Mouse (Mus musculus): ENCODE measurements around the gene Alox12e. TPM values are rescaled to one million over a fixed set of nuclear protein-coding genes. Genes with fewer than 3 reads are reported as not detected.
"Not testable (repeated sequence)": the region's sequence is repeated elsewhere in the genome, so short reads cannot be mapped to it uniquely, and the experiment has no call there.

Gene Alox12e
- polyA plus RNA-seq (2015; fragmentation: Nextera tagmentation; extraction: Ambion mirVana), result 5.9 TPM in 1 of 2 replicates, not detected in the other

- Histone ChIP-seq H3K27ac (replicated peaks) (no peak within 1 kb of the TSS), H3K36me3 (no peaks in the 10 kb centered on the region), H3K9ac (replicated peaks) (no peak within 1 kb of the TSS), H3K4me3 (replicated peaks) (no peak within 1 kb of the TSS), H3K4me1 (0 out of 2 replicates have a peak, but pooled peaks cover 6% of the 10 kb centered on the region), H3K9me3 (replicated peaks) (no peaks in the 10 kb centered on the region), H3K27me3 (replicated peaks) (peaks cover 48% of the 10 kb centered on the region), H3K4me2 (peak within 1 kb of the TSS; percentile 26)
- 27% methylated on average over 7 of the region's 7 CpGs for WGBS
- ATAC-seq (ENCODE audit: low FRiP score), result no peak
Measured at GRCm38 (mm10) chr11:70322528-70322927, at the start of gene Alox12e. Gene Alox12e, minus strand, starts transcription at chr11:70322628.

- H3K4me3 ChIP-seq (replicated peaks); ATAC-seq (ENCODE audit: low FRiP score); H3K9ac ChIP-seq (replicated peaks); H3K36me3 ChIP-seq; H3K27me3 ChIP-seq (replicated peaks); H3K9me3 ChIP-seq (replicated peaks); H3K27ac ChIP-seq (replicated peaks); H3K4me1 ChIP-seq; H3K4me2 ChIP-seq: not testable (repeated sequence)
- 77% methylated on average over 2 of the region's 2 CpGs for WGBS
Measured at GRCm38 (mm10) chr11:70368626-70369025, 46.2 kb upstream of the Alox12e start.

GRCm38 (mm10) chr11:70367701-70368100, 45.3 kb upstream of the Alox12e start:
- H3K9ac ChIP-seq (replicated peaks); H3K27ac ChIP-seq (replicated peaks); H3K4me1 ChIP-seq; H3K4me2 ChIP-seq; ATAC-seq (ENCODE audit: low FRiP score); H3K4me3 ChIP-seq (replicated peaks); H3K9me3 ChIP-seq (replicated peaks); H3K36me3 ChIP-seq; H3K27me3 ChIP-seq (replicated peaks): not testable (repeated sequence)
- WGBS, result 86% methylated on average over 6 of the region's 6 CpGs

GRCm38 (mm10) chr11:70351868-70352267, 29.4 kb upstream of the Alox12e start, which contains the start of gene Alox15:
Gene Alox15, minus strand, starts transcription at chr11:70352031.
- no peak for ATAC-seq (ENCODE audit: low FRiP score)

GRCm38 (mm10) chr11:70348630-70349029, 26.2 kb upstream of the Alox12e start:
- H3K9ac ChIP-seq (replicated peaks), result no peak overlapping the region
- 81% methylated on average over 9 of the region's 9 CpGs for WGBS
- no peaks in the 10 kb centered on the region for H3K36me3 ChIP-seq
- H3K4me2 ChIP-seq, result no peak overlapping the region
- H3K27ac ChIP-seq (replicated peaks), result no peak overlapping the region
- ATAC-seq (ENCODE audit: low FRiP score), result no peak
- H3K9me3 ChIP-seq (replicated peaks), result no peaks in the 10 kb centered on the region
- peaks cover 60% of the 10 kb centered on the region for H3K27me3 ChIP-seq (replicated peaks)
- peaks cover 11% of the 10 kb centered on the region for H3K4me1 ChIP-seq
- H3K4me3 ChIP-seq (replicated peaks), result no peak overlapping the region

More at GRCm38 (mm10) chr11:70351868-70352267, 29.4 kb upstream of the Alox12e start, which contains the start of gene Alox15:
- Histone ChIP-seq H3K4me3 (replicated peaks) (peak within 1 kb of the TSS; percentile 22), H3K9me3 (replicated peaks) (no peaks in the 10 kb centered on the region), H3K36me3 (no peaks in the 10 kb centered on the region), H3K27me3 (replicated peaks) (peaks cover 60% of the 10 kb centered on the region), H3K4me2 (peak within 1 kb of the TSS; percentile 56), H3K27ac (replicated peaks) (no peak within 1 kb of the TSS), H3K4me1 (peaks cover 11% of the 10 kb centered on the region), H3K9ac (replicated peaks) (no peak within 1 kb of the TSS; the same call in 1 of the 2 replicates)
- 1% methylated on average over 19 of the region's 19 CpGs for WGBS

GRCm38 (mm10) chr11:70347861-70348260, 25.4 kb upstream of the Alox12e start:
- no peak overlapping the region for H3K9ac ChIP-seq (replicated peaks)
- no peaks in the 10 kb centered on the region for H3K9me3 ChIP-seq (replicated peaks)
- H3K4me1 ChIP-seq, result peaks cover 11% of the 10 kb centered on the region
- no peak overlapping the region for H3K27ac ChIP-seq (replicated peaks)
- H3K4me2 ChIP-seq, result no peak overlapping the region
- no peaks in the 10 kb centered on the region for H3K36me3 ChIP-seq
- 87% methylated on average over 10 of the region's 10 CpGs for WGBS
- no peak for ATAC-seq (ENCODE audit: low FRiP score)
- H3K4me3 ChIP-seq (replicated peaks), result no peak overlapping the region
- peaks cover 54% of the 10 kb centered on the region for H3K27me3 ChIP-seq (replicated peaks)

GRCm38 (mm10) chr11:70345546-70345945, 23.1 kb upstream of the Alox12e start:
- H3K9me3 ChIP-seq (replicated peaks), result no peaks in the 10 kb centered on the region
- peaks cover 34% of the 10 kb centered on the region for H3K27me3 ChIP-seq (replicated peaks)
- no peak overlapping the region for H3K27ac ChIP-seq (replicated peaks)
- no peaks in the 10 kb centered on the region for H3K4me1 ChIP-seq
- H3K9ac ChIP-seq (replicated peaks), result no peak overlapping the region
- no peak for ATAC-seq (ENCODE audit: low FRiP score)
- H3K36me3 ChIP-seq, result no peaks in the 10 kb centered on the region
- WGBS, result 93% methylated on average over 8 of the region's 8 CpGs
- no peak overlapping the region for H3K4me3 ChIP-seq (replicated peaks)
- H3K4me2 ChIP-seq, result no peak overlapping the region

- Histone ChIP-seq H3K9me3 (replicated peaks) (no peaks in the 10 kb centered on the region), H3K4me2 (no peak overlapping the region), H3K4me1 (no peaks in the 10 kb centered on the region), H3K4me3 (replicated peaks) (no peak overlapping the region), H3K27ac (replicated peaks) (no peak overlapping the region), H3K36me3 (no peaks in the 10 kb centered on the region), H3K9ac (replicated peaks) (no peak overlapping the region), H3K27me3 (replicated peaks) (peaks cover 29% of the 10 kb centered on the region)
- no peak for ATAC-seq (ENCODE audit: low FRiP score)
- WGBS, result 85% methylated on average over 10 of the region's 10 CpGs
Measured at GRCm38 (mm10) chr11:70345061-70345460, 22.6 kb upstream of the Alox12e start.

GRCm38 (mm10) chr11:70339481-70339880, 17.1 kb upstream of the Alox12e start:
- H3K4me3 ChIP-seq (replicated peaks), result no peak overlapping the region
- H3K4me1 ChIP-seq, result no peaks in the 10 kb centered on the region
- H3K36me3 ChIP-seq, result no peaks in the 10 kb centered on the region
- no peak overlapping the region for H3K27ac ChIP-seq (replicated peaks)
- no peak overlapping the region for H3K4me2 ChIP-seq
- 0 out of 2 replicates have a peak, but pooled peaks cover 2% of the 10 kb centered on the region for H3K27me3 ChIP-seq (replicated peaks)
- WGBS, result 37% methylated on average over 7 of the region's 7 CpGs
- ATAC-seq (ENCODE audit: low FRiP score), result no peak
- no peak overlapping the region for H3K9ac ChIP-seq (replicated peaks)
- H3K9me3 ChIP-seq (replicated peaks), result no peaks in the 10 kb centered on the region

- 29% methylated on average over 4 of the region's 4 CpGs for WGBS
- H3K4me1 ChIP-seq, result no peaks in the 10 kb centered on the region
- H3K27ac ChIP-seq (replicated peaks), result no peak overlapping the region
- no peaks in the 10 kb centered on the region for H3K9me3 ChIP-seq (replicated peaks)
- no peak overlapping the region for H3K9ac ChIP-seq (replicated peaks)
- no peak overlapping the region for H3K4me3 ChIP-seq (replicated peaks)
- H3K36me3 ChIP-seq, result no peaks in the 10 kb centered on the region
- H3K27me3 ChIP-seq (replicated peaks), result 0 out of 2 replicates have a peak, but pooled peaks cover 2% of the 10 kb centered on the region
- H3K4me2 ChIP-seq, result no peak overlapping the region
- ATAC-seq (ENCODE audit: low FRiP score), result no peak
Measured at GRCm38 (mm10) chr11:70334477-70334876, 12.0 kb upstream of the Alox12e start.

GRCm38 (mm10) chr11:70324726-70325125, 2.3 kb upstream of the Alox12e start:
- no peaks in the 10 kb centered on the region for H3K36me3 ChIP-seq
- H3K9ac ChIP-seq (replicated peaks), result no peak overlapping the region
- no peak overlapping the region for H3K4me3 ChIP-seq (replicated peaks)
- H3K27ac ChIP-seq (replicated peaks), result no peak overlapping the region
- WGBS, result 85% methylated on average over 8 of the region's 8 CpGs
- H3K4me1 ChIP-seq, result 0 out of 2 replicates have a peak, but pooled peaks cover 6% of the 10 kb centered on the region
- no peak for ATAC-seq (ENCODE audit: low FRiP score)
- no peaks in the 10 kb centered on the region for H3K9me3 ChIP-seq (replicated peaks)
- H3K27me3 ChIP-seq (replicated peaks), result peaks cover 40% of the 10 kb centered on the region
- H3K4me2 ChIP-seq, result no peak overlapping the region

- no peak overlapping the region for H3K9ac ChIP-seq (replicated peaks)
- peak overlapping the region; percentile 26; the same call in 1 of the 2 replicates for H3K4me2 ChIP-seq
- H3K27ac ChIP-seq (replicated peaks), result no peak overlapping the region
- no peaks in the 10 kb centered on the region for H3K36me3 ChIP-seq
- H3K4me1 ChIP-seq, result 0 out of 2 replicates have a peak, but pooled peaks cover 6% of the 10 kb centered on the region
- no peak for ATAC-seq (ENCODE audit: low FRiP score)
- WGBS, result 3% methylated on average over 15 of the region's 15 CpGs
- no peak overlapping the region for H3K4me3 ChIP-seq (replicated peaks)
- peaks cover 50% of the 10 kb centered on the region for H3K27me3 ChIP-seq (replicated peaks)
- no peaks in the 10 kb centered on the region for H3K9me3 ChIP-seq (replicated peaks)
Measured at GRCm38 (mm10) chr11:70321664-70322063, 764 bp downstream of the Alox12e start.

Measured in neural tube, embryonic 15.5 days (tissue).